Mouse (Mus musculus) bone marrow macrophage, adult 2 months (primary cell): Measurements from ENCODE around the gene Pou1f1. TPM values are rescaled to one million over a fixed set of nuclear protein-coding genes. Genes with fewer than 3 reads are reported as not detected.

Experiments used
- H3K27ac ChIP-seq: 2 replicates; pipeline ENCODE4 v1.5.1; 2012; ENCODE audit warnings: low read depth, low read length; ENCODE audit not compliant: insufficient read depth
- H3K4me1 ChIP-seq: 2 replicates; pipeline ENCODE4 v1.6.1; 2012; ENCODE audit warnings: low read length; ENCODE audit not compliant: control insufficient read depth, insufficient read depth
- H3K4me3 ChIP-seq: 2 replicates; pipeline ENCODE4 v1.5.1; 2012; ENCODE audit warnings: mild to moderate bottlenecking, low read length, moderate library complexity; ENCODE audit not compliant: insufficient read depth
- CTCF ChIP-seq: IDR thresholded peaks from 2 replicates; pipeline ENCODE4 v1.5.1; 2012; ENCODE audit warnings: low read depth, mild to moderate bottlenecking, low read length, moderate library complexity
- POLR2A ChIP-seq: IDR thresholded peaks from 2 replicates; pipeline ENCODE4 v1.6.1; 2012; ENCODE audit warnings: mild to moderate bottlenecking, low read depth, low read length, borderline replicate concordance
- polyA plus RNA-seq: library from polyadenylated mRNA; stranded (reverse); fragments of >200 nt; gene quantifications from 2 replicates; pipeline ENCODE4 v1.2.4, GENCODE M21; 2012; ENCODE audit not compliant: missing spikeins, insufficient read depth, insufficient read length

Gene Pou1f1
- polyA plus RNA-seq, 1 experiment: not detected

- H3K4me3 ChIP-seq: peak overlapping the region; percentile 86
- H3K27ac ChIP-seq: no peak overlapping the region
- TF ChIP-seq CTCF (no peak), POLR2A (no peak)
- peaks cover 5% of the 10 kb centered on the region; the same call in 1 of the 2 replicates for H3K4me1 ChIP-seq
Observed at GRCm38 (mm10) chr16:65562864-65563206, 42.5 kb downstream of the Pou1f1 start.

GRCm38 (mm10) chr16:65564306-65564705 is 44.0 kb downstream of the Pou1f1 start:
- no peak overlapping the region for H3K4me3 ChIP-seq
- TF ChIP-seq POLR2A (no peak), CTCF (no peak)
- peaks cover 5% of the 10 kb centered on the region; the same call in 1 of the 2 replicates for H3K4me1 ChIP-seq
- no peak overlapping the region for H3K27ac ChIP-seq

DNA sequence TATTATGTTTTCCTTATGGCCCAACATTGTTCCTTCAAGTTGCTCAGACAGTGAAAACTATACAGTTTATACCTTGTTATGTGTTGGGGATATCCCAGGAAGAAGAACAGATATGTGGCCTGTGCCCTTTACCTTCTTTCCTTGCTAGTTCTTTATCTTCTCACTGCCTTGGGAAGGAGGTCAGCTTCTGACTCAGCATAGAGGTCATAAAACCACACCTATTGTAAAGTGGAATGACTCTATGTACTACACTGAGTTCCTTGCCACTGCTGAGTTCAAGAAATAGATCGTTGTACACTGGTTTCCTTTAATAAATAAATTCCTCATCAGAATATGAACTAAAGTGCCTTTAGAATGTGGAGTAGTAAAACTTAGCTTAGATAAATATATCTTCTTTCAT is 44.6 kb downstream of the Pou1f1 start:
- no peak for TF ChIP-seq POLR2A
- TF ChIP-seq CTCF: no peak
- H3K4me3 ChIP-seq: no peak overlapping the region

DNA sequence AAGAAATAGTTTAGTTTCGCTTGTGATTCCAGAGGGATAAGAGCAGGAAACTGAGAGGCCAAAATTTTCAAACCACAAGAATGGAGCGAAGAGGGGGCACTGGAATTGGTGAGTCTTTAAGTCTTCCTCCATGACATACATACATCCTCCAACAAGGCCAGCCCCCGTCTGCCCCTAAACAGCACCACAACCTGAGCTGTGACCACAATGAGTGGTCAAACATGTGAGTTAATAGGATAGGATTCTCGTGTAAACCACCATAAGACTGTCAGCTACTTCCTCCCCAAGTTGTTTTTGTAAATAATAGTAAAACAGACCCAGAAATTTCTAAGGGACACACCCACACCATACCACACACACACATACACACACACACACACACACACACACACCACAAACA is 48.5 kb downstream of the Pou1f1 start:
- H3K4me1 ChIP-seq: 0 out of 2 replicates have a peak, but pooled peaks cover 2% of the 10 kb centered on the region
- no peak for TF ChIP-seq CTCF
- no peak for TF ChIP-seq POLR2A
- H3K4me3 ChIP-seq: no peak overlapping the region
- H3K27ac ChIP-seq: no peak overlapping the region

More for the DNA sequence above, 44.6 kb downstream of the Pou1f1 start:
- peaks cover 5% of the 10 kb centered on the region; the same call in 1 of the 2 replicates for H3K4me1 ChIP-seq
- H3K27ac ChIP-seq: no peak overlapping the region

DNA sequence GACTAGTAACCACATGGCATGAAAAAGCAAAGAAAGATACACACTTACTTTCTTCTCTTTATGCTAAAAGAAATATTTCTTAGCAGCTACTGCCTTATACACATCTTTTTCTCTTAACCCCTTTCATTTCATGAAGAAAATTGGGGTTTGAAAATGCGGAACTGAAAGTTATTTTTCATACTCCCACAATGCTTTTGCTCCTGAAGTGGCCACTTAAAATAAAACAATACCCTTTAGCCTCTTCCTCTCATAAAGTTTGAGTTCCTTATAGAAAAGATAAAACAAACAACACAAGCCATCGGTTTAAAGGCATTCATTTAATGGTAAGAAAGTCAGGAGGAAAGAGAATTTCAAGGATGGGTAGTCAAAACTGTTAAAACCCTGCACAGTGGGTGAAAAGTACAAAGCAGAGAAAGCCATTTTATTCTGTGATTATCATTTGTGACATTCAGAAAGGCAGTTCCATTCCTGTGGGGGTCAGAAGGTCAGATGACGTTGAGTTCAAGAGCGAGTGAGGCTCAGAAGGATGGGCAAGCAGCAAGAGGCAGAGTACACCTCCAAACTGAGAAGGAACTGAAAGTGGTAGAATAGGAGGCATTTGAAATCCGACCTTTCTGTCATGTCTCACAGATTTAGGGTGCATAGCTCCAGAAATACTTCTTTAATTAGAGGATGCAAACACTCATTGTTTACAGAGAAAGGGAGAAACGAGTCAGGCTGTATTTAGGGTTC is 57.2 kb downstream of the Pou1f1 start:
- Histone ChIP-seq H3K4me1 (peaks cover 9% of the 10 kb centered on the region), H3K27ac (peak overlapping the region; percentile 16; the same call in 1 of the 2 replicates), H3K4me3 (no peak overlapping the region)
- TF ChIP-seq CTCF (no peak), POLR2A (no peak)

Other genes with a start within 250 kb of the Pou1f1 start
- gene Chmp2b, start 42.2 kb downstream of the Pou1f1 start, polyA plus RNA-seq: 72.6 and 84.3 TPM in 2 replicates